Mouse (Mus musculus): ENCODE measurements around the gene Dlg2. TPM values are rescaled to one million over a fixed set of nuclear protein-coding genes. Genes with fewer than 3 reads are reported as not detected.

Gene Dlg2
- polyA plus RNA-seq, 1 experiment from 2014 or later = 6.3 TPM

- H3K4me2 ChIP-seq (ENCODE audit: low read length) = no peak overlapping the region
- no peak overlapping the region for H3K4me3 ChIP-seq (ENCODE audit: low read depth, low read length)
- no peak for ATAC-seq (replicated peaks; ENCODE audit: low FRiP score, low TSS enrichment, low read depth)
- no peaks in the 10 kb centered on the region for H3K27me3 ChIP-seq (replicated peaks; ENCODE audit: control insufficient read depth, insufficient read depth, low read length)
- no peak overlapping the region for H3K9ac ChIP-seq (ENCODE audit: low read length)
- no peak for DNase-seq (ENCODE audit: low spot score)
- H3K4me1 ChIP-seq (replicated peaks; ENCODE audit: control insufficient read depth, insufficient read depth, low read length) = no peaks in the 10 kb centered on the region
- no peaks in the 10 kb centered on the region for H3K9me3 ChIP-seq (ENCODE audit: control insufficient read depth, low read length)
- no peaks in the 10 kb centered on the region for H3K36me3 ChIP-seq (ENCODE audit: control insufficient read depth, insufficient read depth, low read length)
- WGBS = 97% methylated on average over 1 of the region's 1 CpGs
- H3K27ac ChIP-seq (ENCODE audit: low read depth) = no peak overlapping the region
Observed at GRCm38 (mm10) chr7:92492262-92492661, 2015.8 kb downstream of the Dlg2 start.

DNA sequence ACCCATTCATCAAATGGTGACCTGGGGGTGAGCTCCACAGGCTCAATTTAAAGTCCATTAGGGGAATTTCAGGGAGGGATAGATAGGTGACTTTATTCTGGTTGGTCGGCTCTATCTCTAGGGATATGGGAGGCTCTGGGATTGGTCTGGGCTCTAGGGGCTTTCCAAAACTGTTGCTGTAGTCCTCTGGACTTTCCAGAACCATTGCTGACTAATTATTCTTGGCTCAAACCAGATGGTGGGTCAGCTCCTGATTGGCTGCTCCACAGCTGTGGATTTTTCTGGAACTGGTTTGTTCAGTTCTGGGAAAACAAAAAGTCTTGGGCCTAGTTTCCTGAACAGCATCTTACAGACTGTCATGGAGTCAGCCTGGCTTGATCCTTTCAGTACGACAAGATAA lies 2017.0 kb downstream of the Dlg2 start:
- no peak for DNase-seq (ENCODE audit: low spot score)
- Histone ChIP-seq H3K4me2 (ENCODE audit: low read length) (no peak overlapping the region), H3K9me3 (ENCODE audit: control insufficient read depth, low read length) (no peaks in the 10 kb centered on the region), H3K27ac (ENCODE audit: low read depth) (no peak overlapping the region), H3K4me1 (replicated peaks; ENCODE audit: control insufficient read depth, insufficient read depth, low read length) (no peaks in the 10 kb centered on the region), H3K9ac (ENCODE audit: low read length) (no peak overlapping the region), H3K27me3 (replicated peaks; ENCODE audit: control insufficient read depth, insufficient read depth, low read length) (no peaks in the 10 kb centered on the region), H3K4me3 (ENCODE audit: low read depth, low read length) (no peak overlapping the region), H3K36me3 (ENCODE audit: control insufficient read depth, insufficient read depth, low read length) (no peaks in the 10 kb centered on the region)
- 76% methylated on average over 2 of the region's 2 CpGs for WGBS
- ATAC-seq (replicated peaks; ENCODE audit: low FRiP score, low TSS enrichment, low read depth) = no peak

Other genes with a start within 250 kb of the Dlg2 start
- gene Ccdc83, start 210.9 kb upstream of the Dlg2 start, polyA plus RNA-seq (2014; fragmentation: Nextera tagmentation; extraction: Ambion mirVana) = not detected in 2 replicates
- 8.8 and 9.1 TPM in 2 replicates for gene Sytl2, start 174.4 kb upstream of the Dlg2 start, polyA plus RNA-seq (2014; fragmentation: Nextera tagmentation; extraction: Ambion mirVana)
- 1.3 and 1.6 TPM in 2 replicates for gene Ccdc89, start 50.1 kb upstream of the Dlg2 start, polyA plus RNA-seq (2014; fragmentation: Nextera tagmentation; extraction: Ambion mirVana)
- gene Crebzf, start 33.9 kb upstream of the Dlg2 start, polyA plus RNA-seq (2014; fragmentation: Nextera tagmentation; extraction: Ambion mirVana) = 38.2 and 43.7 TPM in 2 replicates
- 118 and 124 TPM in 2 replicates for gene Tmem126a, start 19.4 kb upstream of the Dlg2 start, polyA plus RNA-seq (2014; fragmentation: Nextera tagmentation; extraction: Ambion mirVana)
- 29.1 and 34.4 TPM in 2 replicates for gene Tmem126b, start 671 bp upstream of the Dlg2 start, polyA plus RNA-seq (2014; fragmentation: Nextera tagmentation; extraction: Ambion mirVana)

Measured in intestine, embryonic 14.5 days (tissue).